Mouse (Mus musculus) monocyte, adult 5-6 weeks (primary cell): ENCODE data around the gene Aaed1. TPM values are rescaled to one million over a fixed set of nuclear protein-coding genes. Genes with fewer than 3 reads are reported as not detected.
"Not testable (repeated sequence)": the region's sequence is repeated elsewhere in the genome, so short reads cannot be mapped to it uniquely, and the experiment has no call there.

Source experiments
- ATAC-seq: fragments of 153-309, 156-312 bp; replicated peaks from 2 replicates; pipeline ENCODE4 v1.8.0; 2017; ENCODE audit warnings: mild to moderate bottlenecking; ENCODE audit not compliant: low TSS enrichment, insufficient number of reproducible peaks, severe bottlenecking, poor library complexity, low FRiP score
- total RNA-seq: library from RNA; stranded (forward); fragments of 200-1000, 200-491, 200-594 nt; gene quantifications from 3 replicates; pipeline ENCODE4 v1.2.3, GENCODE M21; 2017

Aaed1 gene
- total RNA-seq, 1 experiment from 2014 or later, result 79.5 TPM

DNA sequence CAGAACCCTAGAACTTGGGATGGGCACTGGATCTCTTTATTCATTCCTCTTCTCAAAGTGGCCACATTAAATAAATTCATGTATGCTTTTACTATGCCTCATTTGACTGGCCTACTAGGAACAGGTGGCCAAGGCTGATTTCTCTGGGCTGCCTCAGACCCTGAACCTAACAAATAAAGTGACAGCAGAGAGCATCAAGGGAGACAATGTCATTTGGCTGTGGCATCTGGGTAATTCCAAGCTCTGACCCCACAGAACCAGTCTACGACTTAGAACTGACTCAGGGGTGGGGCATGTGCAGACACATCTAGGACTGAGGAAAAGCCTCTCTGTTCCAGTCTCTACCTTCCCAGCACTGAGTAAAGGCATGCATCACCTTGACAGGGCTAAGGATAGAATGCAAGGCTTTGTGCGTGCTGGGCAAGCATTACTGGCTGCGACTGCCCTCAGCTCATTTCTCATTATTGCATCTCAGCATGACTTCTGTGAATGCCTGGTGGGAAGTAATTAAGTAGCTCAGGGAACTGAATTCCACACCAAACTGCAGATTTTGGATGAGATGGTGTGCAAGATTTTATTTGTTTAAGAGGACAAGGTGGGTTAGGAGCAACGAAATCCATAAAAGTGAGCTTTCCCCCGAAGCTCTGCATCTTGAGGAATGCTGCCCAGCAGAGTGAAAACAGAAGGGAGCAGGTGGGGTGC lies 54.5 kb downstream of the Aaed1 start:
- ATAC-seq, result no peak

- ATAC-seq, result no peak
Observed at GRCm38 (mm10) chr13:64257010-64257813, 55.3 kb downstream of the Aaed1 start.

- not testable (repeated sequence) for ATAC-seq
Observed at GRCm38 (mm10) chr13:64254185-64254584, 58.3 kb downstream of the Aaed1 start.

DNA sequence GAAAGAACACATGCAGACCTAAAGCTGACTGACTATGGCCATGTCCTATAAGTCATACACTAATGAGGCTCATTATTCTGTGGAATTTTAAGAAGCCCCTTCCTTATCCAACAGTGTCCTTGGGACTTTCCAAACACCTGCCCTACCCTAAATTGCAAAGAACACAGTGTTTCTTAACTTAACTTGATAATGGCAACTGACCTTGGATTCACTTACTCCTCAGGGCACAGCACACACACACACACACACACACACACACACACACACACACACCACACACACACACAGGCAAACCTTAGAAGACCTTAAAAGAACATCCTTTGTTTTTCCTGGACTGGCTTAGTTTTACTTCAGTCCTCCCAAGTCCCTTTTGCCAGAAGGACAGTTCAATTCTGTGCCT lies 58.8 kb downstream of the Aaed1 start:
- ATAC-seq, result no peak

GRCm38 (mm10) chr13:64252147-64252546 lies 60.4 kb downstream of the Aaed1 start:
- peak; percentile 48; the same call in 1 of the 2 replicates for ATAC-seq

DNA sequence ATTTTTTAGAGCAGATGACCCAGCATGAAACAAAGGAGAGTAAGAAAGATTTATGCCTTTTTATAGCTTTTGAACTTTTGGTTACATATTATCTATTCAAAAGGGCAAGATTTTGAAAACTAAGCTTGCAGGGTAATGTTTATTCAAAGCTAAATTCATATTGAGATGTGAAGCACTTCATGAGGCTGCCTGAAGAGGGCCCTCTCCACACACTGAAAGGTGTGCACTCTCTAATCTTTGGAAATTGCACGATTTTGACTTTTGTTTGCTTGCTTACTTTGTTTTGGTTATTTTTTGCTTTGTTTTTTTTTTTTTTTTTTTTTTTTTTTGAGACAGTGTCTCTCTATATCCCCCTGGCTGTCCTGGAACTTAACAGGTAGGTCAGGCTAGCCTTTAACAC lies 62.1 kb downstream of the Aaed1 start:
- no peak for ATAC-seq

DNA sequence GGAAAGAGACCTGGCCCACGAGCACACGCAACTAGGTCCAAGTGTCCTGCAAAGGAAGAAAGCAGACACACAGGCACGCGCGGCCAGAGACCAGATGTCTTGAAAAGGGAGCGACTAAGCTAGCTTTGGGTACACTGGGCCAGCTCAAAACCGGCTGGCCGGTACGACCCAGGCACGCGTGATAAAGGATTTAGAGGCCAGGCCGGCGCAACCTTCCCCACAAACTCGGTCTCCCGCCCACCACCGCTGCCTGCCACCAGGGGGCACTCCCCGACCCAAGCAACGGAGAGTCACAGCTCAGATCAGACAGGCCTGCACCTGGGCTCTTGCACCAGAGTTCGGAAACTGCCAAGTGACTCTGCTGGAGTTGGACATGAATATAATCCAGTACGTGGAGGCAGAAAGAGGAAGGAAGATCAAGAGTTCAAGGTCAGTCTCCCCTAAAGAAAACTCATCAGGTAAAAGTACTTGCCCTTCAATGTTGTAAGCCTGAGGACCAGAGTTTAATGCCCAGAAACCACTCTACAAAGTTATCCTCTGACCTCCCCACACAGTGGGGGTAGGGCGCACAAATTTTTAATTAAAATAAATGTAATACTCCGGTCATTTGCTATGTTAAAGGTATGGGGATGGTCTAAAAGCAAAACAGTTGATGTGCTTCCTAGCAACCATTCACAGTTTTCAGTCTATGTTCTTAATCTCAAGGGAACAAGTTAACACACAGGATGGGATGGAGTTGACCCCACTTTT lies 63.6 kb downstream of the Aaed1 start:
- ATAC-seq, result peak; percentile 83

DNA sequence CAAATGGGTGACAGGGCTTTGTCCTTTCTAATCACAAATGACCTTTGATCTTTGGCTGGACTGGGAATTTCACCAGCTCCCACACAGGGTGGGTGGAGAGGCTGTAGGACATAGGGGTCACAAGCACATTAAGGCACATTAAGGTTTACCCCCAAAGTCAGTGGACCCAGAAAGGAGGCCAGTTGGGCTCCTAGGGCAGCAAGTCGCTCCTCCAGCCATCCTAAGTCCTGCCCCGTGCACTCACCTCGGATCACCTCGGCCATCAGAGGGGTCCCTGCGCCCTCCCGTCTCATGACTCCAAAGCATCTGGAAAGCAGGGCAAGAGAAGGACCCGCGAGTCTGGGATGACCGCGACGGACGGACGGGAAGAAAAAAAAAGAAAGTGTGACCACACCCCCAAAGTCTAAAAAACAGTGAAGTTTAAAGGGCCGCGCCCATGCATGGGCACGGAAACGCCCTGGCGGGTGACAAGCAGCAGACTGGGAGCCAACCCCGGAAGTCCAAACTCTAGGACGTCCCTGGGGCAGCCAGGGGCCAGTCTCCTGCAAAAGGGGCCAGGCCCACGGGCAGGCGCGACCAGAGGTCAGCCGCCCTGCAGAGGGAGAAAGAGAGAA lies 64.2 kb downstream of the Aaed1 start:
- peak; percentile 83 for ATAC-seq

DNA sequence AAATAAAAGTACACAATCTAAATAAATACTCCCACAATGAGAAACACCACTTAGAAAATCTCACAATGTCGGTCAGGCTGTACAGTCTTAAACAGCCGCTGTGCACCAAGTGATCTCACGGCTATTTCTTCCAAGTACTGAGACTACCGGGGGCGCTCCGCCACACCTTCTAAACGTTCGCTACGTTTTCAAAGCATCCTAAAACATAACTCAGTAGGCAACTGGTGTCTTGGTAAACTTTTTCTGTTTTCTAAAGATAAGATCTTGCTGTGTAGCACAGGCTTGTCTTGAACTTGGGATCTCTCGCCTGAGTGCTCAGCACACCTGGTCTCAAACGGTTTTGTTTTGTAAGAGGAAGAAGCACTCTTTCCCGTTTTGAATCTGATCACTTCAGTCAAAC lies 66.4 kb downstream of the Aaed1 start:
- no peak for ATAC-seq

- no peak for ATAC-seq
Observed at GRCm38 (mm10) chr13:64244685-64245261, 67.7 kb downstream of the Aaed1 start.

- ATAC-seq, result no peak
Observed at GRCm38 (mm10) chr13:64242721-64243120, 69.8 kb downstream of the Aaed1 start.

GRCm38 (mm10) chr13:64240626-64241025 lies 71.9 kb downstream of the Aaed1 start:
- ATAC-seq, result no peak

DNA sequence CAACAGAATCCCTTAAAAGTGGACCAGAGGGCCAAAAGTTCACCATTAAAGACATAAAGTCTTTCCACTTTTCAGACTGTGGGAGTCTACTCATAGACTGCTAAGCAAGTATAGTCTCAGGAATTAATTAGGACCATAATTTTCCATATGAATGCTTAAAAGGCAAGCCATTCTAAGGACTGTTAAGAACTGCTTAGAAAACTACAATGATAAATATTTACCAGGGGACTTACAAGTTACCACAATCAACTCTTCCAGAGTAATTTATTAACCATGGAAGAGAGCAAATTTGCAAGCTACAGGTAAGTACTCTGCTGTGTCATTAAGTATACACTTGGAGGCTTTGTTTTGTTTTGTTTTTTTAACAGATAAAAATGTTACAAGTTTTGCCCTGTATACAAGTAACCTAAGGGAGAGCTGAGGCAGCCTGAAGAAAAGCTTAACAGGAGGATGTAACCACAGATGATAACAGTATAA lies 74.8 kb downstream of the Aaed1 start:
- no peak for ATAC-seq

DNA sequence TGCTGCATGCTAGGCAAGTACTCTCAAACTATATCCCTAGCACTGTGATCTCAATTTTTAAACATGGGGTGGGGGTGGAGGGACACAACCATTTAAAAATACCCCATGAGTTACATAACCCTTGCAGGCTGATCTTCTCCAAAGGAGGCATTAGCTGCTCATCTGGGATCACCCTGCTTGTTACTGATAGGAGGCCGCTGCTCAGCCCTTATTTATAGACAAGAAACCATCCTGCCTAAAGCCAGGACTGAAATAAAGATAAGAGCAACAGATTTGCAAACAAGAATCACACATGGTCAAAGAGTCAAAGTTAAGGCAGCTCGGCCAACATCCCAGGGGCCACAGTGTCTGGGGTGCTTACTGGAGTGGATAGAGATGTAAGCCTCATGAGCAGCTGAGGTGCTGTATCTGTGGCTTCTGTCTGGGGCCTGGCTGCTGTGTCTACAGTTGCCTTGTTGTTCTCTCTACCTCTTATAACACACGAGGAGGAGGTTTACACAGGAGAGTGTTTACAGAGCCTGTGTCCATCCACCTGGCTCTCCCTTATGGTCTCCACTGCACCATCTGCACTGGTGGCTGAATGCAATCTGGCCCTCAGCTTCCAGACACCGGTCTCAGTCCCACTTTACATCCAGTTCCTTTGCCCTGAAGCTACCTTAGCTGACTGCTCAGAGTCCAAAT lies 75.4 kb downstream of the Aaed1 start:
- ATAC-seq, result no peak

- no peak for ATAC-seq
Observed at GRCm38 (mm10) chr13:64235777-64236176, 76.7 kb downstream of the Aaed1 start.

DNA sequence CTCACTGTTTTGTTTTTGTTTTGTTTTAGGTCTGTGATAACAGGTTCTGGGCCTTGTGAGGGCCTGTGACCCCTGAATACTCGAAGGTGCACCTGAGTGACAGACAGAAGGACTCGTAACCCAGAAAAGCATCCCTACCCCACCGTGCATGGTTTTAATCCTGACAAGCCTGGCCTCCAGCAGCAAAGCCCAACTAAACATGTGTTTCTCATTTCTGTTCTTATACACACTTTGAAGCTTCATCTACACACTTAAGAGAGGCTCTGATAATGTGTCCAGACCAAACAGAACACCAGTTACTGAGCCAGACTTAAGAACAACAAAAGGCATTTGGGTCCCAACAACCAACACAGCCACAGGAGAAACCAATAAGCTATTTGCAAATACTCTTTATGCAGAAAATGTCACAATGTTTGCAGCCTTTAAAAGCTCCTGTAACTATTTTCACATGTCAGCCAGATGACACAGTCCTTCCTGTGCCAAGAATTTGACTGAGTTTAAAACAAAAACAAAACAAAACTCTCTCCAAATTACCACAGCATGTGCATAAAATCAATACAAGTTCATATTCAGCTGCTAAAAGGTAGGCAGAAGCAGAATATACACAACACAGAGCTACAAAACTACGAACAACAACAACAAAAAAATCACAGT lies 77.3 kb downstream of the Aaed1 start:
- no peak for ATAC-seq

DNA sequence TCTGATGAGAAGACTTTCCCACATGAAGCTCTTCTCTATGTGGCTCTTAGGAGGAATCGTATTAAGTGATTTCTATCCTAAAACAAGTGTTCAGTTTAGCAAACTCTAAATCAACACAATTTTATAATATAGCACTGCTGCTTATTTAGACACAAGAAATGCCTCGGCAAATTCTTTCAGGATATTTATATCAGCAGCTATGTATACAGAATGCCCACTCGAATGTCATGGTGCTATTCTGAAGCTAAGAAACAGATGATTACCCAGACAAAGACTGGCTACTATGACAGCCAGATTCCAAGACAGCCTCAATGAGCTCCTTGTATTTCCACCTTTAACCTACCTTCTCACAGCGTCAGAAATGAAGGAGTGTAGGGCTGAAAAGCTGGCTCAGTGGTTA lies 79.4 kb downstream of the Aaed1 start:
- no peak for ATAC-seq

- no peak for ATAC-seq
Observed at GRCm38 (mm10) chr13:64226725-64227124, 85.8 kb downstream of the Aaed1 start.
